ENCODE assay signal across 8 mouse cellular contexts in genomic region chr2:153632871-153633226, GRCm38 (mm10). TPM values are rescaled to one million over a fixed set of nuclear protein-coding genes. Genes with fewer than 3 reads are reported as not detected.
A peak's percentile ranks its signal among the peaks of the same experiment; 100 is the strongest.
DNase-seq lines count a peak whose midpoint lies in the region; ATAC-seq and TF ChIP-seq lines count a peak whose summit lies in the region.

No protein-coding gene starts in this region.

- no peaks in the 10 kb centered on the region for H3K27me3 ChIP-seq in heart, embryonic 11.5 days (ENCODE audit: control insufficient read depth, insufficient read depth, low read length)
- H3K27me3 ChIP-seq in ES-Bruce4 (ENCODE audit: control insufficient read depth, insufficient read depth, low read length, poor library complexity, severe bottlenecking), result no peaks in the 10 kb centered on the region
- H3K27me3 ChIP-seq in hindbrain, embryonic 11.5 days (ENCODE audit: control insufficient read depth, insufficient read depth, low read length), result no peaks in the 10 kb centered on the region

- no peak for TF ChIP-seq POLR2A in ES-Bruce4 (IDR thresholded peaks at IDR 0.05; ENCODE audit: insufficient read depth, low read length)

- no peak; the same call in 1 of the 2 replicates for ATAC-seq in heart, embryonic 11.5 days (replicated peaks; ENCODE audit: insufficient number of reproducible peaks, low FRiP score, low TSS enrichment)
- ATAC-seq in hindbrain, embryonic 11.5 days (ENCODE audit: low FRiP score), result no peak; the same call in 1 of the 2 replicates
- ATAC-seq in megakaryocyte progenitor cell, adult 5-6 weeks (replicated peaks; ENCODE audit: poor library complexity), result peak; percentile 30; the same call in 1 of the 2 replicates

- no peak for TF ChIP-seq CTCF in ES-Bruce4 (IDR thresholded peaks at IDR 0.05; ENCODE audit: low read depth, low read length)

- no peaks in the 10 kb centered on the region for H3K9me3 ChIP-seq in heart, embryonic 11.5 days (replicated peaks; ENCODE audit: control insufficient read depth, low read length)
- no peaks in the 10 kb centered on the region for H3K9me3 ChIP-seq in ES-Bruce4 (replicated peaks; ENCODE audit: control insufficient read depth, insufficient read depth, low read length, poor library complexity, severe bottlenecking)
- H3K9me3 ChIP-seq in hindbrain, embryonic 11.5 days (ENCODE audit: control insufficient read depth, low read length), result no peaks in the 10 kb centered on the region

- intact Hi-C loops in heart, postnatal 10 days (cut with DNase I), result loop anchor here (2.0 kb wide), 1 partner anchor 16 kb away; the partner anchor contains the start of gene Dnmt3b

- H3K4me3 ChIP-seq in heart, embryonic 11.5 days (ENCODE audit: low read depth, low read length), result peak overlapping the region; percentile 80
- peak overlapping the region; percentile 83 for H3K4me3 ChIP-seq in ES-Bruce4 (ENCODE audit: low read depth, low read length)
- peak overlapping the region; percentile 82 for H3K4me3 ChIP-seq in hindbrain, embryonic 11.5 days (ENCODE audit: low read depth, low read length)

- WGBS in heart, embryonic 11.5 days (ENCODE audit: insufficient replicate concordance), result 22% methylated on average over 2 of the region's 2 CpGs
- WGBS in hindbrain, embryonic 11.5 days, result 27% methylated on average over 2 of the region's 2 CpGs

- no peak for DNase-seq in heart, postnatal 10 days
- no peak for DNase-seq in hindbrain, embryonic 11.5 days (ENCODE audit: low spot score)
- DNase-seq in cerebellum, adult 18-20 months, result no peak
- no peak for DNase-seq in ovary, adult 18-20 months (ENCODE audit: low spot score)
- no peak for DNase-seq in thymus, postnatal 4 days

- H3K4me1 ChIP-seq in heart, embryonic 11.5 days (ENCODE audit: control insufficient read depth, insufficient read depth, low read length), result peaks cover 12% of the 10 kb centered on the region
- H3K4me1 ChIP-seq in ES-Bruce4 (ENCODE audit: control insufficient read depth, insufficient read depth, low read length), result no peaks in the 10 kb centered on the region
- no peaks in the 10 kb centered on the region for H3K4me1 ChIP-seq in hindbrain, embryonic 11.5 days (replicated peaks; ENCODE audit: control insufficient read depth, insufficient read depth, low read length)

- peak overlapping the region; percentile 90 for H3K9ac ChIP-seq in heart, embryonic 11.5 days (ENCODE audit: low read depth, low read length)
- peak overlapping the region; percentile 89 for H3K9ac ChIP-seq in ES-Bruce4 (ENCODE audit: low read depth, poor library complexity, severe bottlenecking)
- peak overlapping the region; percentile 93 for H3K9ac ChIP-seq in hindbrain, embryonic 11.5 days (ENCODE audit: low read depth, low read length)

- H3K36me3 ChIP-seq in heart, embryonic 11.5 days (ENCODE audit: control insufficient read depth, insufficient read depth, low read length), result peaks cover 6% of the 10 kb centered on the region; the same call in 1 of the 2 replicates
- no peaks in the 10 kb centered on the region for H3K36me3 ChIP-seq in ES-Bruce4 (ENCODE audit: control insufficient read depth, insufficient read depth, low read length, poor library complexity, severe bottlenecking)
- peaks cover 2% of the 10 kb centered on the region; the same call in 1 of the 2 replicates for H3K36me3 ChIP-seq in hindbrain, embryonic 11.5 days (ENCODE audit: control insufficient read depth, insufficient read depth, low read length)

- TF ChIP-seq EP300 in ES-Bruce4 (IDR thresholded peaks at IDR 0.05; ENCODE audit: insufficient read depth, low read depth, low read length), result no peak

- peak overlapping the region; percentile 94 for H3K27ac ChIP-seq in heart, embryonic 11.5 days (ENCODE audit: low read depth, low read length)
- H3K27ac ChIP-seq in ES-Bruce4 (ENCODE audit: insufficient read depth, low read length), result no peak overlapping the region; the same call in 1 of the 2 replicates
- peak overlapping the region; percentile 86; the same call in 1 of the 2 replicates for H3K27ac ChIP-seq in hindbrain, embryonic 11.5 days (ENCODE audit: low read depth, low read length)

- H3K4me2 ChIP-seq in heart, embryonic 11.5 days, result peak overlapping the region; percentile 67
- peak overlapping the region; percentile 68 for H3K4me2 ChIP-seq in hindbrain, embryonic 11.5 days (replicated peaks; ENCODE audit: low read depth, low read length)

RNA-seq across cellular contexts. Expression of gene Commd7, which starts 0.3 kb away (rescaled TPM):
- 53.6 and 61.3 TPM in 2 replicates for polyA plus RNA-seq in heart, embryonic 11.5 days (2014; fragmentation: Nextera tagmentation; extraction: Ambion mirVana)
- total RNA-seq in heart, postnatal 10 days (2021), result 10 to 100 TPM; 20.1 to 24.2 TPM
- polyA plus RNA-seq in ES-Bruce4 (2011; ENCODE audit: insufficient read depth, insufficient read length, low read depth, missing spikeins), result 16.5 and 18.0 TPM in 2 replicates
- polyA plus RNA-seq in hindbrain, embryonic 11.5 days (2014; fragmentation: Nextera tagmentation; extraction: Ambion mirVana), result 60.0 and 65.6 TPM in 2 replicates
- total RNA-seq in megakaryocyte progenitor cell, adult 5-6 weeks (2015), result 37.2 and 45.9 TPM in 2 replicates
- 32.2 and 43.8 TPM in 2 replicates for total RNA-seq in megakaryocyte progenitor cell, adult 5-6 weeks (2017)

RNA-seq across cellular contexts. Expression of gene Dnmt3b, which starts 16.4 kb away (rescaled TPM):
- 7.3 and 8.4 TPM in 2 replicates for polyA plus RNA-seq in heart, embryonic 11.5 days (2014; fragmentation: Nextera tagmentation; extraction: Ambion mirVana)
- total RNA-seq in heart, postnatal 10 days (2021), result 1 to 10 TPM; 2.4 to 2.6 TPM
- 105 and 112 TPM in 2 replicates for polyA plus RNA-seq in ES-Bruce4 (2011; ENCODE audit: insufficient read depth, insufficient read length, low read depth, missing spikeins)
- 9.9 and 10.3 TPM in 2 replicates for polyA plus RNA-seq in hindbrain, embryonic 11.5 days (2014; fragmentation: Nextera tagmentation; extraction: Ambion mirVana)
- total RNA-seq in megakaryocyte progenitor cell, adult 5-6 weeks (2015), result 15.0 and 17.8 TPM in 2 replicates
- 15.2 and 16.7 TPM in 2 replicates for total RNA-seq in megakaryocyte progenitor cell, adult 5-6 weeks (2017)
